Mouse (Mus musculus): ENCODE data around the gene Hnrnpa1. TPM values are rescaled to one million over a fixed set of nuclear protein-coding genes. Genes with fewer than 3 reads are reported as not detected.
A peak's percentile ranks its signal among the peaks of the same experiment; 100 is the strongest.

Hnrnpa1 gene
- polyA plus RNA-seq (2015; fragmentation: Nextera tagmentation; extraction: Ambion mirVana) = 667 and 669 TPM in 2 replicates

DNA sequence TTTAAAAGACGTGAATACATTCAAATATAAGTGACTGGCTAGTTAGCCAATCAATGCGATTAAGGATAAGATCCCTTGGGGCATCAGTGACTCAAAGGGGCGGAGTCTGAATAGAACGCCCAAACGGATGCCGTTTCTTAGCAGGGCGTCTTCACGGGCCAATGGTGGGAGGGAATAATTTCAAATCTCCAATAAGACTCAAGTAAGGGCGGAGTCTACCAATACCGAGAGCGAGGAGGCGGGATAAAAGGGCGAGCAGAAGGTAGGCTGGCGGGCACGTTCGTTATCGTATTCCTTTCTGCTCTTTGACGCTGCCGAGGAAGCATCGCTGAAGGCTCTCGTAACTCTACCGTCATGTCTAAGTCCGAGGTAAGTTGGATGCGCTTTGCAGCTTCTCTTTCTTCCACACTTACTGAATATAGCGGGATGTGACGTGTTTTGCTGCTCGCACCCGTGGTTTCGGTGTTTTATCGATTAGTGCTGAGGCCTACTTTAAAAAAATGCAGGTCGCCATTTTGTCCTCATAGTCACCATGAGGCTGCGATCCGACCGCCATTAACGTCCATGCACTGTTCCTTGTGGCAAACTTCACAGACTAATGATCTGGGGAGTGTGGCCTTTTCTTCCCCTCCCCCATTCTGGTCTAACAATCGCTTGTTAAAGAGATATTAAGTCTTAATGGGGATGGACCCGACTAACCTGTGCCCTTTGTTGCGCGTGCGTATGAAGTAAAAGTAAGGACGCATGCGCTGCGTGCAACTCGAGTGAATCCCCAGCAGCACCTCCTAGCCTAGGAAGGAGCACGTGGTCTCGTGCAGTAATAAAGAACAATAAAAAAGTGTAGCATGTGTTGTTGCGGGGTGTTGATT lies at the start of gene Hnrnpa1:
Gene Hnrnpa1, plus strand, starts transcription at position 273 of the 869 bp plus-strand sequence.
- no peaks in the 10 kb centered on the region for H3K27me3 ChIP-seq
- peak within 1 kb of the TSS; percentile 94 for H3K27ac ChIP-seq (replicated peaks)
- peak; percentile 92 for ATAC-seq (ENCODE audit: insufficient number of reproducible peaks, low FRiP score, low TSS enrichment, low read depth)
- H3K9me3 ChIP-seq (replicated peaks) = no peaks in the 10 kb centered on the region
- H3K36me3 ChIP-seq = peaks cover 36% of the 10 kb centered on the region
- peak within 1 kb of the TSS; percentile 73 for H3K4me2 ChIP-seq (replicated peaks)
- H3K9ac ChIP-seq = peak within 1 kb of the TSS; percentile 75
- peak within 1 kb of the TSS; percentile 72 for H3K4me3 ChIP-seq (replicated peaks)
- H3K4me1 ChIP-seq = peaks cover 18% of the 10 kb centered on the region
- under 1% methylated on average over 47 of the region's 47 CpGs for WGBS

DNA sequence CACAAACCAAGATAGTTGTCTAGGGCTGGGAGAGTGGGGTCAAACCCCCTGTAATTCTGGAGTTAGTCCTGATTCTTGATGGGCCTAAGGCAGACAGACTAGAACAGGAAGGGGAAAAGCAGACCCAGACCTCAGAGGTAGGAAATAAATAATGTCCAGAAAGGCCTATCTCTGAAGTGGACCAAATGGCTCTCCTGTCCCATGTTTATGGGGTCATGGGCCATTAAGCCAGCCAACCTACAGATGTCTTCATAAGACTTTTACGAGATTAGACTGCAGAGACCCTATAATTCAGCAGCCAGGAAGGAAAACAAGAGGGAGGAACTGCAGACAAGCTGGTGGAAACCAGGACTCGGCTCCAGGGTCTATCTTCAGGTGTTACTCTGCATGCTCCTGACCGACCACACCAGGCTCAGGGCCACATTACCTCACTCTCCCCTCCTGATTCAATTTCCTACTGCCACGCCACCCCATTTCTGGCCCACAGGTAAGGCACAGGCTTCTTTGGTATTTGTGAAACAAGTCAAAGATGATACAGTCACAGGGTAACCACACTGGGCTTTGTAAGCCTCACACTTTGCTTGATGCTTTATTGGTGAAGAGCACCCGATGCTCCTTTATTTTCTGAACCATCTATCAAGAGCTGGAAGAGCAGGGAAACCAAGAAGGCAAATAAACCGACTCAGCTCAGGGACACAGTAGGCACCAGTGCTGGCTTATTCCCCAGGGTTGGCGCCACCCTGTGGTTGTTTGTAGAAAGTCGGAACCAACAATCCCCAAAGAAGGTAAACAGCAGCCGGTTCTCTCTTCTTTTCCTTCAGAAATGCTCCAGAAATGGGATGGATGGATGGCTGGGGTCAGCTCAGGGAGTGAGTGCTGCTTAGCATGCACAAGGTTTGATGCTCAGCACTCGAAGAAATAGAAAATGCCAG lies 49.4 kb upstream of the Hnrnpa1 start:
- no peak for ATAC-seq (ENCODE audit: insufficient number of reproducible peaks, low FRiP score, low TSS enrichment, low read depth)
- H3K4me2 ChIP-seq (replicated peaks) = no peak overlapping the region
- 64% methylated on average over 10 of the region's 10 CpGs for WGBS
- H3K27me3 ChIP-seq = no peaks in the 10 kb centered on the region
- no peak overlapping the region for H3K4me3 ChIP-seq (replicated peaks)
- peaks cover 37% of the 10 kb centered on the region for H3K36me3 ChIP-seq
- no peak overlapping the region for H3K9ac ChIP-seq
- no peaks in the 10 kb centered on the region for H3K9me3 ChIP-seq (replicated peaks)
- 0 out of 2 replicates have a peak, but pooled peaks cover 3% of the 10 kb centered on the region for H3K4me1 ChIP-seq
- no peak overlapping the region for H3K27ac ChIP-seq (replicated peaks)

DNA sequence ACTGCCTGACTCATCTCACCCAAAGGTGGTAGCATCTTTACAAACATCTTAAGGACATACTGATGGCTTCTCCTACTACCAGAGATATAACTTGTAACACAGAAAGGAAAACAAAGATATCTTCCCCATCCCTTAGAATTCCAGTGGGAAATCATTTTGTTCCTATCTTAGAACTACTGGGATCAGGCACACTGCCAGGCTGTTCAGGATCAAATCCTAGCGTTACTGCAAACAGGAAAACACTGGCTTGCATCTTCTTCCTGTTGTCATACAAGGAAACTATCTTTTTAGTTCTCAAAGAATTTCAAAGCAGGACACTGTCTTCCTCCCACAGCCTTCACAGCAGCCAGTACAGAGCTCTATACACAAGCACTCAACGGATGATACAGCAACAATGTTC lies 46.6 kb upstream of the Hnrnpa1 start:
- Histone ChIP-seq H3K27ac (replicated peaks) (no peak overlapping the region), H3K27me3 (no peaks in the 10 kb centered on the region), H3K4me2 (replicated peaks) (no peak overlapping the region), H3K4me3 (replicated peaks) (no peak overlapping the region), H3K36me3 (peaks cover 57% of the 10 kb centered on the region), H3K9ac (no peak overlapping the region), H3K4me1 (no peaks in the 10 kb centered on the region), H3K9me3 (replicated peaks) (no peaks in the 10 kb centered on the region)
- no peak for ATAC-seq (ENCODE audit: insufficient number of reproducible peaks, low FRiP score, low TSS enrichment, low read depth)
- 83% methylated on average over 2 of the region's 2 CpGs for WGBS

DNA sequence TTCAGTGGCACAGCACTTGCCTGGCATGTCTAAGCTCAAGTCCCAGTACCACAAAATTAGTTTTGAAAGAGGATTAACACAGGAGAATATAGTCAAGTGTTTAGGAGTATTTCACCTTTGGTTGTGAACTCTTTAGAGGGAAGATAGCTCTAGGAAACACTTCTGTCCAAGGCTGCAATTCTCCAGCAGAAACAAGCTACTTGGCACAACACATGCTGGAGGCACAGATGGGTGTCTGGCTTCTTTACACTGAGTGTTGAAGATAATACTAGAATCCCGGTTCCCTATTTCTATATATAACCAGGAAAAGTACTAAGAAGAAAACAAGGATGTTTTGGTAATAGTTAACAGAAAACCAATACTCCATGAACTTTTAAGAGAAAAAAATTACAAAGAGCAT lies 43.4 kb upstream of the Hnrnpa1 start:
- Histone ChIP-seq H3K27me3 (no peaks in the 10 kb centered on the region), H3K9me3 (replicated peaks) (no peaks in the 10 kb centered on the region), H3K4me3 (replicated peaks) (no peak overlapping the region), H3K36me3 (peaks cover 70% of the 10 kb centered on the region), H3K4me1 (no peaks in the 10 kb centered on the region), H3K4me2 (replicated peaks) (no peak overlapping the region), H3K9ac (no peak overlapping the region), H3K27ac (replicated peaks) (no peak overlapping the region)
- ATAC-seq (ENCODE audit: insufficient number of reproducible peaks, low FRiP score, low TSS enrichment, low read depth) = no peak
- WGBS = 66% methylated on average over 1 of the region's 1 CpGs

DNA sequence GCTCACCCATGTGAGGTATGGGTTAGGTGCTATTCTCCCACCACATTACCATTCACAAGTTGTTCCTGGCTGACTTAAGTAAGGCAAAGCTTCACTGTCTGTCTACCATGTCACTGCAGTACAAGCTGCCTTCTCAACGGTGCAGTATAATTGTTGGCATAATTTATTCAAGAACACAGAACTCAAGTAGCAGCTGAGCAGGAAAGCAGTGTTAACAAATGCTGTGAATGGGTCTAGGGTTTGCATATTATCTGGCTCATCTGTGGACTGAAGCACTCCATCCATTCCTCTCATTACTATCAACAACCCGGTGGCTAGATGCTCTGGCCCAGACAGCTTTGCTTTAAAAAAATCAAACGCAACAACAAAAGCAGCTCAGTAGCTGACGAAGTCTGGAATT lies 42.4 kb upstream of the Hnrnpa1 start:
- no peak overlapping the region for H3K27ac ChIP-seq (replicated peaks)
- peaks cover 63% of the 10 kb centered on the region for H3K36me3 ChIP-seq
- no peak overlapping the region for H3K4me2 ChIP-seq (replicated peaks)
- H3K4me3 ChIP-seq (replicated peaks) = no peak overlapping the region
- H3K9me3 ChIP-seq (replicated peaks) = no peaks in the 10 kb centered on the region
- no peak overlapping the region for H3K9ac ChIP-seq
- WGBS = 80% methylated on average over 4 of the region's 4 CpGs
- no peak for ATAC-seq (ENCODE audit: insufficient number of reproducible peaks, low FRiP score, low TSS enrichment, low read depth)
- peaks cover 5% of the 10 kb centered on the region; the same call in 1 of the 2 replicates for H3K4me1 ChIP-seq
- H3K27me3 ChIP-seq = no peaks in the 10 kb centered on the region

DNA sequence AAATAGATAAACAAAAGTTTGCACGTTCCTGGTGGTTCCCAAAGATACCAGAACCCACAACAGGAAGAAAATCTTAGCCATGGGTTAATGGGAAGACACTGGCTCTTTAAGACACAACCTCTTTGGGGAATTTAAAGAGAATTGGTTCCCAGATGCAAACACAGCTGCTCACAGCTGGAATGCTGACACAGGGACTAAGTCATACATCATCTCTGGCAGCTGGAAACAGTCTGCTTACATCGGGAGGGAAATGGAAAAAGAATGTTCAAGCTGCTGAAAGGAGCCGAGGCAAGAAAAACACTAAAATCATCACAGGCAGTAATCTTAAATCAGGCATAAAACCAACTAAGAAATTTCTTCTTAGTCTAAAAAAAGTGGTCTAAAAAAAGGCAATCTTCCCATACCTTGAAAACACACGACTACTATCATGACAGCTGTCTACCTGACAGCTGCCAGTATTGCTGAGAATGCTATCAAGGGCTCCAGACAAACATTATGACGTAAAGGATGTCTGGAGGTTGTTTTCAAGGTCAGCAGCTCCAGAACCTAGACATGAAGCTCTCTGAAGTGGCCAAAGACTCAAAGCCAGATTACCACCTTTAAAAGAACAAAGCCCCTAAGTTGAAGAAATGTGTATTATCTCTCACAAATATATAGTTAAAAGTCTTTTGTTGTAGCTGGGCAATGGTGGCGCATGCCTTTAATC lies 38.0 kb upstream of the Hnrnpa1 start:
- H3K4me2 ChIP-seq (replicated peaks) = no peak overlapping the region
- peaks cover 59% of the 10 kb centered on the region for H3K36me3 ChIP-seq
- peaks cover 5% of the 10 kb centered on the region; the same call in 1 of the 2 replicates for H3K4me1 ChIP-seq
- no peaks in the 10 kb centered on the region for H3K27me3 ChIP-seq
- no peak overlapping the region for H3K9ac ChIP-seq
- H3K27ac ChIP-seq (replicated peaks) = peak overlapping the region; percentile 65; the same call in 1 of the 2 replicates
- 41% methylated on average over 6 of the region's 6 CpGs for WGBS
- H3K9me3 ChIP-seq (replicated peaks) = no peaks in the 10 kb centered on the region
- ATAC-seq (ENCODE audit: insufficient number of reproducible peaks, low FRiP score, low TSS enrichment, low read depth) = peak; percentile 65; the same call in 1 of the 2 replicates
- H3K4me3 ChIP-seq (replicated peaks) = no peak overlapping the region

DNA sequence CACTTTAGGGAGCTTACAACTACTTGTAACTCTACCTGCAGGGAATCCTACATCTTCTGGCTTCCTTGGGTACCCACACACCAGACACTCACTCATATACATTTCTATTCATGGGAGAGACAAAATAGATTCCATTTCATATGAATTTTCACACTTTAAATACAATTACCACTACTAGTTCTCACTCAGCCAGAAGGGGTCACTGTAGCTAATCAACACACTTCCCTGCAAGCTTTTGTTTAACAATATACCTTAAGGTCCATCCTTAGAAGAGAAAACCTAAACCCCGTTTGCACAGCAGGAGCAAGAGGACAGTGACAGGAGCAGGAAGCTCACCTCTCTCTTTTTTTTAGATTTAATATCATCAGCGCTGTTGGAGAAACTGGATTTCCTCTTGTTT lies 35.1 kb upstream of the Hnrnpa1 start:
- ATAC-seq (ENCODE audit: insufficient number of reproducible peaks, low FRiP score, low TSS enrichment, low read depth) = no peak

DNA sequence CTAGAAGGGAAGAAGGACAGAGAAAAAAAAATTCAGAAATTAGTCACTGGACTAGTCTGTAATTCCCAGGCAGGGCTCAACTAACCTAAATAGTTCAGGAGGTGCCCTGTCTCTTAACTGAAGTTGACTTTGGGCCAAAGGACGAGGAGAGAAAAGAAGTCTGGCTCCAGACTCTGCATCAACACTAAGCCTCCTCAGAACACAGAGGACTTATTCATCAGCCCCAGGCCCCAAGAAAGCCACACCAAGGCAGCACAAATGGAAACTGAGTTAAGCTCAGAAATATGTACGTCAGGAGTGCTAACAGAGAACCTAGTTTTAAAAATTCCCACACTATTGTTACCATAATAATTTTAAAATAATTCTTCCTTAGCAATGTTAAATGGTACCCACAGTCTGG lies 26.1 kb upstream of the Hnrnpa1 start:
- peak overlapping the region; percentile 42 for H3K4me2 ChIP-seq (replicated peaks)
- H3K4me1 ChIP-seq = peaks cover 18% of the 10 kb centered on the region
- no peaks in the 10 kb centered on the region for H3K27me3 ChIP-seq
- peaks cover 34% of the 10 kb centered on the region for H3K36me3 ChIP-seq
- no peaks in the 10 kb centered on the region for H3K9me3 ChIP-seq (replicated peaks)
- H3K9ac ChIP-seq = no peak overlapping the region
- ATAC-seq (ENCODE audit: insufficient number of reproducible peaks, low FRiP score, low TSS enrichment, low read depth) = no peak
- H3K4me3 ChIP-seq (replicated peaks) = peak overlapping the region; percentile 16
- peak overlapping the region; percentile 69 for H3K27ac ChIP-seq (replicated peaks)
- WGBS = 18% methylated on average over 2 of the region's 2 CpGs

More for the DNA sequence above, 35.1 kb upstream of the Hnrnpa1 start:
- Histone ChIP-seq H3K27me3 (no peaks in the 10 kb centered on the region), H3K9me3 (replicated peaks) (no peaks in the 10 kb centered on the region), H3K4me3 (replicated peaks) (no peak overlapping the region), H3K4me1 (peaks cover 5% of the 10 kb centered on the region; the same call in 1 of the 2 replicates), H3K4me2 (replicated peaks) (no peak overlapping the region), H3K9ac (no peak overlapping the region), H3K36me3 (peaks cover 49% of the 10 kb centered on the region), H3K27ac (replicated peaks) (no peak overlapping the region)
- WGBS = 61% methylated on average over 2 of the region's 2 CpGs

DNA sequence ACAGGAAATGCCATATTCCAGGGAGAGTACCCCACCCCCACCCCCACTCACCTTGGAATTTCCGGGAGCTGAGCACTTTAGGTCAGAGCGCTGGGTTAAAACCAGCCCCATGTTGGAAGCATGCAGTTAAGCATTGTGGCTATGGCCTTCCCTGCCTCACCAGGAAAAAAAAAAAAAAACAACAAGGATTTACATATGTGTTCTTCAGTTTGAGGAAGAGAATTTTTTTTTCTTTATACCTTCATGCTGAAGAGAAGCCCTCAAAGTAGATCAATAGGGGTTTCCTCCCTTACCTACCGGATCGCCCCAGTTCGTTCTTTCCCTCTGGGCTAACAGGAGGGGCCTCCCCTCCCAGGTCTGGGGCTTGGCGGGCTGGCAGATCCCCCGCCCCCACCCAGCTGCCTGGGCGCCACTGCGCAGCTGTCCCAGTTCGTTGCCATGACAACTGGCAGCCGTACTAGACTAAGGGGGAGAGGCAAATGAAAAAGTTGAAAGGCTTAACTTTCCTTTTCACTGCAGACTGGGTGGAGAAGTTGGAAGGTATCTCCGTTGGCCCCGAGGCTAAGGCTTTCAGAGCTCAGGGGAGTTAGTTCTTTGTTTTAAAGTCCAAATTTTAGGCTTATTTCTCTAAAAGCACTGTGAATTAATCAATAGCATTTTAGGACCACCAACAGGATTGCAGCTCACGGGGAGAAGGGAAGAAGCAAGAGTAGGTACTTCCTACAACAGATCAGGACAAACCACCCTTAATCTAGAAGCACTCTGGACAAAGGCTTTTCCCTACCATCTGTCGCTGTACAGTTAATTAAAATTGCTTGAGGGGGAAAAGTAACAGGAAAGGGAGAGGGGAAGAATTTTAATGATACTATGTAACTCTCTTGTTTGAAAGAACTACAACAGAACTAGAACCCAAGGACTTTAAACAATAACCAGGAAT lies 25.0 kb upstream of the Hnrnpa1 start:
- H3K4me3 ChIP-seq (replicated peaks) = peak overlapping the region; percentile 46
- peak overlapping the region; percentile 93 for H3K27ac ChIP-seq (replicated peaks)
- H3K36me3 ChIP-seq = peaks cover 28% of the 10 kb centered on the region
- H3K4me1 ChIP-seq = peaks cover 18% of the 10 kb centered on the region
- H3K4me2 ChIP-seq (replicated peaks) = peak overlapping the region; percentile 60
- H3K27me3 ChIP-seq = no peaks in the 10 kb centered on the region
- WGBS = 1% methylated on average over 15 of the region's 15 CpGs
- peak; percentile 90 for ATAC-seq (ENCODE audit: insufficient number of reproducible peaks, low FRiP score, low TSS enrichment, low read depth)
- no peaks in the 10 kb centered on the region for H3K9me3 ChIP-seq (replicated peaks)
- peak overlapping the region; percentile 44; the same call in 1 of the 2 replicates for H3K9ac ChIP-seq

DNA sequence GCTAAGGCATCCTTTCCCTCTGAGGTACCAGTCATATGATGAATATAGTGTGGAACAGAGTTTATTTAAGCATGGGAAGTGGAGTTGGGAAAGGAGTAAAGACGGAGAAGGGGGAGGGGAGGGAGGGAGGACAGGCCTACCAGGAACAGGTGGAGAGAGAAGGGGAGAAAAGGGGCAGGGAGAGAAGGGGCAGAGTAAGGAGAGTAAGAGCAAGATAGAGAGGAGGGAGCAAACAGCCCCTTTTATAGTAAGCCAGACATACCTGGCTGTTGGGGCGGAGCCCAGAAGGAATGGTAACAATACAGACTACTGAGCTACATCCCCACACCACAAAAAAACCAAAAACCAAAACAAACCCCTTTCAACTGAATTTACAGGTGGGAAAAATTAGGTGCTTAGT lies 24.2 kb upstream of the Hnrnpa1 start:
- H3K9me3 ChIP-seq (replicated peaks) = no peaks in the 10 kb centered on the region
- H3K4me2 ChIP-seq (replicated peaks) = peak overlapping the region; percentile 60
- H3K27ac ChIP-seq (replicated peaks) = peak overlapping the region; percentile 93
- H3K36me3 ChIP-seq = peaks cover 20% of the 10 kb centered on the region
- 0 out of 2 replicates have a peak overlapping the region, but pooled peaks have one; percentile 46 for H3K4me3 ChIP-seq (replicated peaks)
- WGBS = 26% methylated on average over 2 of the region's 2 CpGs
- ATAC-seq (ENCODE audit: insufficient number of reproducible peaks, low FRiP score, low TSS enrichment, low read depth) = no peak
- H3K4me1 ChIP-seq = peaks cover 18% of the 10 kb centered on the region
- H3K9ac ChIP-seq = no peak overlapping the region
- H3K27me3 ChIP-seq = no peaks in the 10 kb centered on the region

Measured in embryonic facial prominence, embryonic 15.5 days (tissue).